Mouse (Mus musculus) thymus, postnatal 25 days (tissue): ENCODE data around the gene Gna15.

ENCODE experiments used
- DNase-seq: peaks from one replicate; pipeline ENCODE4 v3.0.0; 2022

Gna15 gene

DNA sequence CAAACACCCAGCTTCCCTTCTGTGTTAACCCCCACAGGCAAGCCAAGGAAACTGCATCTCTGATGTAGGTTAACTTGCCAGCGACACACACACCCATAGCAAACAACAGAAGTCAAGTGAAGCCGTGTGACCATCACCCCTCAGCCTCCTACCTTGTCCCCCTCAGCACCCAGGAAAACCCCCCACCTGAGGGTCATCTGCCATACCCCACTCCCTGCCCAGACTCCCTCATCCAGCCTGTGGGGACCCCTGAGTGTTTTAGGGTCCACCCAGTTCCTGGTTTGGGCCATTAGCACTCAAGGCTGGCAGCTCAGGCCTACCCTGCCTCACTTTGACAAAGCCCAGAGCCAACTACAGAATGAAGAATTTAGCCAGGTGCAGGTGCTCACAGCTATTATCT, 58.0 kb downstream of the Gna15 start:
- DNase-seq: no peak

DNA sequence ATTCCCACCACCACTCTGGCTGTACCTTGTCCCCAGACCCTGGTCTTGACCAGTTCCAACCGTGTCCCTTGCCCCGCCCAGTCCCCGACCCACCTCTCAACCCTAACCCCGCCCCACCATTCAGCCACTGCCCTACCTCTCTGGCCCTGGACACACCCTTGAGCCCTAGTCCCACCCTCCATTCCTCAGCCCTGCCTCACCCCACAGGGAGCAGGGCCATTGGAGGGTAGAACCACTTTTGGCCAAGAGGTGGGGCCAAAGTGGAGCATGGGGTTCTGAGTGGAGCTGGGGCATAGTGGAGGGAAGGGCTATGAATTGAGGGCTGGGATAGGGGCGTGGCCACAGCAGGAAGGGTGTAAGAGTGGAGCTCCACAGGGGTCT, 58.8 kb downstream of the Gna15 start:
- DNase-seq: no peak

DNA sequence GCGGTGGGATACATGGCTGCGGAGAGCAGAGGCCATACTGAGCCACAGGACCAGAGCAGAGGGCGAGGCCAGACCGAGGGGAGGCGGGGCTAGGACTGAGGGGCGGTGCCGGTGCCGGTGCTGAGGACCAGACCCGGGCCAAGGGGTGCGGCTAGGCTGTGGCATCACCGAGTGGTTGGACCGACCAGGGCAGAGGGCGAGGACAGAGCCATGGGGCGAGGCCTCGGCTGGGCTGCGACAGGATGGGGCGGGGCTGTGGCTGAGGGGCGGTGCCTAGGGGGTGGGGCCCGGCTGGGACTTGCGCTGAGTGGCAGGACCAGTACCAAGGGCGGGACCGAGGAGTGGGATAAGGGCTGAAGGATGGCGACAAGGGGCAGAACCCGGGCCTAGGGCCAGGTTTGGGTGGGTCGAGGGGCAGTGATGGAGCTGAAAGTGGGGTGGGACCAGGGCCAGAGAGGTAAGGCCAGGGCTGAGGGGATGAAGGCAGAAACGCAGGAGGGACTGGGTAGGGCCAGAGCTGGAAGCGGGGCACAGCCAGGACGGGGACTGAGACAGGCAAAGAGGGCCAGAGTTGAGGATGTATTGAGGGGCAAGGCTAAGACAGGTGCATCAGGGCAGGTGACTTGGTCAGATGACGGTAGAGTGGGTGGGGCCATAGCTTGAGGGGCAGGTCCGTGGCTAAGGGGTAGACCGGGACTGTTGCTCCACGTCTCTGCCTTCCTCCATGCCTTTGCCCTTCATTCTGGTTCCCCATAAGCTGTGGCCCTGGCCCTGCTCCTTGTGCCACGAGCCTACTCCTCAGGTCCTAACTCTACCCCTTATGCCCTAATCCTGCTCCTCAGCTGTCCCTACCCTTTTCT, 59.4 kb downstream of the Gna15 start:
- no peak for DNase-seq

DNA sequence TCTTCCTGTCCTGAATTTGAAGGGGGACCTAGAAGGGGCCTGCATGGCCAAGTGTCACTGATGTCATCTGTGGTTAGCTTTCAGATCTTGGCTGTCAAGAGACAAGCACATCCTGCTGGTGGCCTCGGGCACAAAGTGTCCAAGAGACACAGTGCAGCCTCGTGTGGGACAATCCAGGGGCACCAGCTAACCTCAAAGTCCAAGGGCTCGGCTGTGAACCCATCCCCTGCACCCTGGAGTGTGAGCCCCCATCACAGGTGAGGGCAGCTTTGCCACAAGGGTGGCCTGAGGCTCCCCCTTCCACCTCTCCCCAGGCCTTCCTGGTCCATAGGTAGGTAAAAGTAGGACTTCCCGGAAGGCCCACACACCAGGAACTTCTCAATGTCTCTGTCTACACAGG, 60.5 kb downstream of the Gna15 start:
- DNase-seq: no peak

DNA sequence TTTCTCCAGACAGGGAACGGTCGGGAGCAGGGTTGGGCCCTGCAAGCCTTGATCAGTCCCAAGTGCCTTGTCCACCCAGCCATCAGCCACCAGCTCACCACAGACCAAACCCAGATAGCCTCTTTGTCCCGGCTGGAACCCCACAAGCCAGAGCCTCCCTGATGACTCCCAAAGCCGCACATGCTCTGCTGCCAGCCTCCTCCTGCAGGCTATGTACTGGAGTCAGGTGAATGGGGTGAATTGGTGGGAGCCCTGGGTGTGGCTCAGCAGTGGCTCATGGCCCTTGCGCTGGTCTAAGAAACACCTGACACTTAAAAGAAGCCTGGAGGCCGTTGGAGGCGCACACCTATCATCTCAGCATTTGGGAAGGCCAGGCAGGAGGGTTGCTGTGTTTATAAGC, 61.1 kb downstream of the Gna15 start:
- DNase-seq: no peak

DNA sequence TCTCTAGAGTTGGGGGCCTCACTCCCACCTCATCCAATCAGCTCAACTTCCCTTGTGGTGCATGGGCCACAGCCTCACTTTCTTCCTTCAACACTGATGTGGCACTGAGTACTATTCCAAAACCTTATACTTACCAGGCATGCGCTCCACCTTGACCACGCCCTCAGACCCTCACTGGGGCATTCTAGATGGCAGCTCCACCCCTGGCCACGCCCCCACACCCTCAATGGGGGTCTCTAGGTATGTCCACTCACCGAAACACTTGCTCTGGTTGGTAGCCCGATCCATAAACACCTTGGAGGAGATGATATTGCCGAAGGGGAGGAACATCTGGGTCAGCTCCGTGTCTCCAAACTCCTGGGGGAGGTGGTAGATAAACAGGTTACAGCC, 61.6 kb downstream of the Gna15 start:
- no peak for DNase-seq

DNA sequence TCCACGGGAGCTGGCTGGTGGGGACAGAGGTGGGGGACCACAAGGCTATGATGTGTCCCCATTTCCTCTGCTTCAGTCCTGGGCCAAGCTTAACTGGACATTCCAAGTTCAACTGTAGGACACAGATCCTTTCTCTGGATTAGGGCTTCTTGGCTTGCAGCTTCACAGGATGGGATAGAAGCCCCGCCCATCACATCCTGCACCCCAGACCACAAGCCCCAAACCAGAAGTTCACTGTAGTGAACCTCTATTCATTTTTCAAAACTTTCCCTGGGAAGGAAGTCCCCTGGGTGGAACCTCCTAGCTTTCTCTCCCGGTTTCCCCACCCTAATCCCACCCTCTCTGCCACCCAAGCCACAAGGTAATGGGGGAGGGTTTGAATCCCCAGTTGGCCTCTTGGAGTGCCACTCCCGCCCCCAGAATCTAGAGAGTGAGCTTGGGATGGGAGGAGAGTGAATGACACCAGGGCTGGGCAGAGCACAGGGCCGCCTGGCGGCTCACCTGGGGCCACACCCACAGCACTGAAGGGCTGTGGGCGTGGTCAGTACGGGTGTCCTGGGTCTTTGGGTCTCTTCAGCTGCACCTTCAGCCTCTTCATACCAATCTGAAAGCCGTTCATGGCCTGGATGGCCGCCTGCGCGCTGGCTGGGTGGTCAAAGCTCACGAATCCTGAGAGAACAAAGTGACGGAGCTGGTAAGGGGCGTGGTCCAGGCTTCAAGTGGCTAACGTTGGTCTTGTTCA, 62.2 kb downstream of the Gna15 start:
- DNase-seq: no peak

DNA sequence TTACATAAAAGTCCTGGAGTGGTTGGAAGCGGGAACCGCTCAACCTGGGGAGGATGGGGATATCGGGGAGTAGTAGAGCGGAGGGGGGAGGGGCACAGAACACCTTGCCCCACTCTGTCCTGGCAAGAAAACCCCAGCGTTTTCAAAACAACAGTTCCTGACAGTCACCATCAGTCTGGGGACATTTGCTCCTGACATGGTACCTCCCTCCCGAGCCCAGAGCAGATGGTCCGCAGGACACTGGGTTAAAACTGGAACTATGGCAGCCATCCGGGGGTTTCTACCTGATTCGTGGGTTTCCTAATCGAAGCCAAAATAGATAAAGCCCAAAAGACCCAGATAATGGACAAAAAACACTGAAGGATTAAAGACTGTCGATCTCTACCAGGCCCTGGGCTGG, 63.1 kb downstream of the Gna15 start:
- no peak for DNase-seq

DNA sequence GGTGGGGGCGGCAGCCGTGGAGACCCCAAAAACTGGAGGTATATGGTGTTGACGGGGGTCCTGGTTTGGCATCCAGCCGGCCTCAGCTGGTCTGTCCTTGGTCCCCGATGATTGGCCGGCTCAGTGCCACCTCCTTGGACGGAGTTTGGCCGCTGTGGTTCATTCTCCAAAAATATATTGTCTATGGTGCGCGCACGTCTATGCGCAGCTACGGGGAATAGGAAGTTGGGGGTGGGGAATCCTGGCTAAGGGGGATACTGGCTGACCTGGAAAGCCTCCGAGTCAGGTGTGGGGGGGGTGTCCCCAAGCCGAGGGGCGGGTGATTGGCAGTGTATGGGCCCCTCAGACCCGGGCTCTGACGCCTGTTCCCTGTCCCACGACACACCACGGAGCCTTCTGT, 63.6 kb downstream of the Gna15 start:
- no peak for DNase-seq

DNA sequence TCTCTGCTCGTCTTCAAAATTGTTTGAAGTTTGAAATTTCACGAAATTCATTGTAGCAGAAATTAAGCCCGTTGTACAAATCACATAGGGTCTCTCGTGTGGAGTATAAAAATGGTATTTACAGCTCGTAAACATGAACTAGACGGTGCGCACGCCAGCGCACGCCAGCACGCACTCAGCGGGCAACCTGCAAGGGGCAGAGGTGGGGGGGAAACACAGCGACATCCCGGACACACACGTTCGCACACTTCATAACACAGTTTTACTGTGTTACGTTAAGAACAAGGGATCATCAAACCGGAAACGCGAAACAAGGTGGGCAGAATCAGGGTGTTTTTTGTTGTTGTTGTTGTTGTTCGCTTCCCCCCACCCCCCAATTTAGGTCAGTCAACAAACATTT, 64.6 kb downstream of the Gna15 start:
- DNase-seq: no peak

DNA sequence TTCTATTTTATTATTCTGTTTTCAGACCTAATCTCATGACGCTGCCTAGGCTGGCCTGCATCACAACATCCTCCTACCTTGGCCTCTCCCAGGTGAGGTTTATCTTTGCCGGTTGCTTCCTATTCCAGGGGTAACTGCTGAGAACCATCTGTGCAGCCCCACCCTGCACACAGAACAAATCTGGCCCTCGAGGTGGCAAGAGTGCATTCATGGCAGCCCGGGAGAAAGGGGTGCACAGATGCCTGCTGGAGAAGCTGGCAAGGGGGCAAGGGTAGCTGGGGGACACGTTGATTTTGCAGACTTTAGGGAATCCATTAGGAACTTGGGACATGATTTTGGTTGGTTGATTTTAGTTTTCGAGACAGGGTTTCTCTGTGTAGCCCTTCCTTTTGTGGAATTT, 65.8 kb downstream of the Gna15 start:
- DNase-seq: no peak

DNA sequence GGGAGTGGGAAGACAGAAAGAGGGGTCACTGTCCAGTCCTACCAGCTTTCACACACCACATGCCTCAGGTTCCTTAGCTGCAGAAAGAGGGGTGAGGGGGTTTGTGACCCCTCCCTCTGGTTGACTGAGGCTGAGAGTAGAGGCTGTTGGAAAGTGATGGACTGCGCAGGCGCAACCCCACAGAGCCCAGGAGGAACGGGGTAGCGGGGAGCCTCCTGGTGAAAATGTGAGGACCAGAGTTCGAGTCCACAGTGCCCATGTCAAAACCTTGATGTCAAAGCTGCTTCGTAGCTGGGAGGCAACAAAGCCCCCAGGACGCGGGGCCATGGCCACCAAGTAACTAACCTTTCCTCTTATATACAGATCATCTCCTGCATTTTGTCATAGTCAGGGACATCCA, 66.4 kb downstream of the Gna15 start:
- DNase-seq: no peak

DNA sequence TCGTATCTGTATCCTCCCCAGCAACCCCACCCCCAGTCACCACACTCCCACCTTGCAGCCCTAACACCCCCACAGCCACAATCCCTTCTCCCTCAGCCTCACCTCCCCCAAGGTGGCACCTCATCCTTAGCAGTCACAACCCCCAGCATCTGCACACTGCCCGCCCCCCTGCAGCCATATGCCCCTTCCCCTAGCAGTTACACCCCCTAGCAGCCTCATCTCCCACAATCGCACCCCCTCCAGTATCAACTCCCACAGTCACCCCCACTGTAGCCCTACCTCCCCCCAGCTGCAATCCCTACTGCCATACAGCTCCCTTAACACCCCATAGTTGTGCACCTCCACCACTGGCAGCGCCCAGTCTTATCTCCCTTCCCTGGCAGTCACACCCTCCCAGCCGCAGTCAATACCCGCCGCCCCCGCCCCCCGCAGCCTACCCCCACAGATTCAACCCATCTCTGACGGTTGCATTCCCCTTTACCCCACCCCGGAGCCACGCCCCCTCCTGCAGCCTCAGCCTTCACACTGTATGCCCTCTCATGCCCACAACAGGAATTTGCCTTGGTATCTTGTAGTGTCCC, 67.0 kb downstream of the Gna15 start:
- no peak for DNase-seq

DNA sequence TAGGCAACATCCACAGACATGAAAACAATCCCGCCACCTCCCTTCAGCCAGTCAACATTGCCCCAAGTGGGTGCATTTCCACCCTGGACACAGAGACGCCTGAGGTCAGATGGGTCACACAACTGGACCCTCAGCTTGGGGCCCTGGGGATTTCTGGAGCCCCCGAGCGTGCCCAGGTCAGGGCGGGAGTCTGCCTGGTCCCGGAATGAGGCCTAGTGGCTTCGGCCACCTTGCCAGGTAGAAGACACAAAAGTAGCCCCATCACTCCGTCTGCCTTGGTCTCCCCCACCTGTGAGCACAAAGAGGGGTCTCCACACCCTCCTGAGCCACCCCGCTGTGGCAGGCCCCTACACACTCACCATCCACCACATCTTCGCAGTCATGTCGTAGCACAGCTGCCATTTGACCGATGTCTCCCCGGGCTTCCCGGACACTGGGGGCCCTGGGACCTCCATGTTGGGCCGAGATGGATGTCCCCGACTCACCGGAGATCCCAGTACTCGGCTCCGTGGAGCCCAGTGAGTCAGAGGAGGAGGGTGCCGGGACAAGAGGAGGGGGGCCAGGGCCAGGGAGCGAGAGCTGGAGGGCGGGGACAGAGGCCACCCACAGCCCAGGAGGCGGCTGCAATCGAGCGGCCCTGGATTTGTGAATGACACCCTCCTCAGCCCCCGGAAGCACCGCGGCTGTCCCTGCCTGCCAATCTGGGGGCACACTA, 68.7 kb downstream of the Gna15 start, which contains the start of gene Nfic:
Gene Nfic (minus strand): TSS at position 455 of the 715 bp plus-strand sequence.
- no peak for DNase-seq

DNA sequence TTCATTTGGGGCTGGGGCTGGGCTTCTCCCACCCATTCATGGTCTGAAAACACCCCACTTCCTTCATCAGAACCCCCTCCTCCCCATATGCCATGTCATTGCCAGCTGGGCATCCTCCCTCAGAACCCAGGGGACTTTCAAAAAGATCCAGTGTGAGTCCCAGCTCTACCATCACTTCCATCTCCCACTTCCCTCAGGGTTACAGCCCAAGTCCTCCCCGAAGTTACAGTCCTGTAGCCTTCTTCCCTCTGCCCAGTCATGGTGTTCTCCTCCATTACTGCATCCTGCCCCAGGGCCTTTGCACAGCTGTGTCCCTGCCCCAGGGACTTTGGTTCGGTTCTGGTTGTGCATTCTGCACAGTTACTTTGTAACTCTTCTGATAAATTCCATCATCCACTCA, 69.9 kb downstream of the Gna15 start:
- DNase-seq: no peak

DNA sequence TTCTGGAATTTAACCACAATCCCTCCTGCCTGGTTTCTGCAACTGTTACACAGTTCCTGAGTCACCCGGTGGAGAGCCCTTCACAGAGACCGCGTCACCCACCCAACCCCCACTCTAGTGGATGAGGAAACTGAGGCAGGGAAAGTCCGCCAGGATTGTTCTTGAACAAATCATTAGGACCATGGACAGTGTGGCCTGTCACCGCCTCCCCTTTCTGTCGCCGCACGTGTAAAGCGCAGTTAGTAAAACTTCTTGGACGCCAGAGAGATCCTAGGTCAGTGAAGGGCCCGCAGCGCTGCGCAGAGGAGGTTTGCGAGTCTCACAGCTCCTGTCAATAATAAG, 71.1 kb downstream of the Gna15 start:
- no peak for DNase-seq
